Mouse (Mus musculus) embryonic facial prominence, embryonic 14.5 days (tissue): ENCODE data around the gene Senp3. TPM values are rescaled to one million over a fixed set of nuclear protein-coding genes. Genes with fewer than 3 reads are reported as not detected.
A peak's percentile ranks its signal among the peaks of the same experiment; 100 is the strongest.
"Not testable (repeated sequence)": the region's sequence is repeated elsewhere in the genome, so short reads cannot be mapped to it uniquely, and the experiment has no call there.

Experiments used
- ATAC-seq: fragments of 200-750 bp; cut with Nextera tagmentation; 2 replicates; pipeline ENCODE4 v1.8.0; 2017; ENCODE audit warnings: low read depth, moderate number of reproducible peaks, moderate TSS enrichment
- DNase-seq: peaks from one replicate; pipeline ENCODE4 v3.0.0-alpha.2; 2015; ENCODE audit warnings: low spot score
- H3K27ac ChIP-seq: fragments of 300-500 bp; sonication (generic); replicated peaks from 2 replicates; pipeline ENCODE4 v1.5.1; 2014; ENCODE audit warnings: low read depth, mild to moderate bottlenecking, low read length, moderate library complexity
- H3K27me3 ChIP-seq: fragments of 300-500 bp; sonication (generic); replicated peaks from 2 replicates; pipeline ENCODE4 v1.6.1; 2014; ENCODE audit warnings: low read length; ENCODE audit not compliant: control insufficient read depth, insufficient read depth
- H3K36me3 ChIP-seq: fragments of 300-500 bp; sonication (generic); 2 replicates; pipeline ENCODE4 v1.6.1; 2014; ENCODE audit warnings: low read length, mixed read lengths; ENCODE audit not compliant: control insufficient read depth, insufficient read depth
- H3K4me1 ChIP-seq: fragments of 300-500 bp; sonication (generic); 2 replicates; pipeline ENCODE4 v1.6.1; 2014; ENCODE audit warnings: antibody characterized with exemption, low read length; ENCODE audit not compliant: control insufficient read depth, insufficient read depth
- H3K4me2 ChIP-seq: fragments of 300-500 bp; sonication (generic); 2 replicates; pipeline ENCODE4 v1.6.1; 2014; ENCODE audit warnings: low read depth, mild to moderate bottlenecking, low read length, moderate library complexity, mixed read lengths
- H3K4me3 ChIP-seq: fragments of 300-500 bp; sonication (generic); 2 replicates; pipeline ENCODE4 v1.5.1; 2014; ENCODE audit warnings: low read depth, mild to moderate bottlenecking, low read length
- H3K9ac ChIP-seq: fragments of 300-500 bp; sonication (generic); 2 replicates; pipeline ENCODE4 v1.6.1; 2014; ENCODE audit warnings: low read depth, mild to moderate bottlenecking, low read length, moderate library complexity, mixed read lengths
- H3K9me3 ChIP-seq: fragments of 300-500 bp; sonication (generic); 2 replicates; pipeline ENCODE4 v1.6.1; 2016; ENCODE audit warnings: low read length; ENCODE audit not compliant: control insufficient read depth
- WGBS: fragments of 180-500 bp; shearing (Covaris S2); extraction: QIAGEN DNeasy Blood & Tissue Kit; methylation state at CpG from one replicate; pipeline ENCODE4 v1.1.7; 2014; 5-methylcytosine and 5-hydroxymethylcytosine counted together
- polyA plus RNA-seq: library from polyadenylated mRNA; unstranded; fragments of >200 nt; fragmentation: Nextera tagmentation; extraction: Ambion mirVana; gene quantifications from 2 replicates; pipeline ENCODE4 v1.2.1, GENCODE M21; 2014

Senp3 gene
- polyA plus RNA-seq = 73.6 and 88.4 TPM in 2 replicates

DNA sequence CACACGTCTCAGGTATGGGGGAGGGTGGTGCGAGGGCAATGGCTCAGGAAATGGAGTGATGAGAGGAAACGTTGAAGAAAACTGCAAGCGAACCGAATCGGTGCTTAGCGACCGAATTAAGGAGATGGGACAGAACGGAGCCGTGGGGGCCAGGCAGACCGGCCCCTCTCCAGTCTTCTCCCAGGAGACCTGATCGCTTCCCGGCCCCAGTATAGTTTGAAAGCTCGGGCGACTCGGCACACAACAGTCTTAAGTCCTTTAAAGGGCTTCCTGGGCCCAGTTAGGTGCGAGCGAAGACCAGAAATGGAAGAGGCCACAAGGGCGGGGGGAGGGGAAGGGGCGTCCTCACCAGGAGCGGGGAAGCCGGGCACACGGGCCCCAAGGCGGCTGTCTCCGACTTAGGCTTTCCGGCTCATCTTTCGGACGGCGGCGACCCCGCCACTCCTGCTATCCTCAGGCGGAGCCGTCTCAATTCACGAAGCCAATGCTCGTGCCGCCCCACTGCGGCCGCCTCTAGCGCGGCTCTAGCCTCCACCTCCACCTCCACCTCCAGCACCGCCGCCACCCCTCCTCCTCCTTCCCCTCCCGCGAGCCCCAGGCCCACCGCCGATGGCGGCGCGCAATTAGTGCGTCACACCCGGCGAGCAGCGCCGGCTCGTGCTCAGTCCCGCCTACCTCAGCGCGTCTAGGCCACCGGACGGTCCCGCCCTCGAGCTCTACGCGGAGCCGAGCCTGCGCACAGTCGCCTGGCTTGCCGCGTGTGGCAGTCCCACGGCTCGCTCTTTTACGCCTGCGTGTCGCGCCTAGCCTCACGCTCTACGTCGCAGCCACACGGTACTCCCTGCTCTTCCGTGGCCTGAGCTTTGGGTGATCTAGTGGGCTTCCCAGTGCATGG, at the start of gene Senp3:
Gene Senp3 (minus strand): TSS at position 771 of the 895 bp plus-strand sequence.
- Histone ChIP-seq H3K27me3 (no peaks in the 10 kb centered on the region), H3K36me3 (peaks cover 35% of the 10 kb centered on the region), H3K9ac (peak within 1 kb of the TSS; percentile 91), H3K4me3 (peak within 1 kb of the TSS; percentile 75), H3K27ac (peak within 1 kb of the TSS; percentile 97), H3K4me2 (peak within 1 kb of the TSS; percentile 75), H3K9me3 (no peaks in the 10 kb centered on the region), H3K4me1 (peaks cover 31% of the 10 kb centered on the region)
- under 1% methylated on average over 41 of the region's 80 CpGs for WGBS
- peak; percentile 97 for ATAC-seq
- peak; percentile 98 for DNase-seq

GRCm38 (mm10) chr11:69731408-69731807, 49.5 kb upstream of the Senp3 start:
- not testable (repeated sequence) for H3K4me1 ChIP-seq, H3K4me3 ChIP-seq, H3K4me2 ChIP-seq, H3K9ac ChIP-seq, ATAC-seq, DNase-seq, H3K27me3 ChIP-seq, H3K27ac ChIP-seq, H3K9me3 ChIP-seq
- H3K36me3 ChIP-seq = peaks cover 31% of the 10 kb centered on the region
- WGBS = 88% methylated on average over 2 of the region's 3 CpGs

GRCm38 (mm10) chr11:69729063-69729462, 47.2 kb upstream of the Senp3 start:
- Histone ChIP-seq H3K4me2 (no peak overlapping the region), H3K9me3 (no peaks in the 10 kb centered on the region), H3K27me3 (no peaks in the 10 kb centered on the region), H3K4me1 (no peaks in the 10 kb centered on the region), H3K36me3 (peaks cover 8% of the 10 kb centered on the region), H3K27ac (no peak overlapping the region), H3K9ac (no peak overlapping the region), H3K4me3 (no peak overlapping the region)
- peak; percentile 46 for DNase-seq
- no peak for ATAC-seq
- WGBS = 13% methylated on average over 3 of the region's 3 CpGs

- Histone ChIP-seq H3K4me3 (no peak overlapping the region), H3K36me3 (no peaks in the 10 kb centered on the region), H3K9me3 (no peaks in the 10 kb centered on the region), H3K27me3 (no peaks in the 10 kb centered on the region), H3K4me1 (no peaks in the 10 kb centered on the region), H3K4me2 (no peak overlapping the region), H3K9ac (no peak overlapping the region), H3K27ac (no peak overlapping the region)
- DNase-seq (no peak), ATAC-seq (no peak)
- 23% methylated on average over 5 of the region's 5 CpGs for WGBS
Observed at GRCm38 (mm10) chr11:69725951-69726350, 44.1 kb upstream of the Senp3 start.

GRCm38 (mm10) chr11:69723074-69723473, 41.2 kb upstream of the Senp3 start:
- 51% methylated on average over 2 of the region's 2 CpGs for WGBS
- no peak overlapping the region for H3K9ac ChIP-seq
- no peak overlapping the region for H3K27ac ChIP-seq
- no peaks in the 10 kb centered on the region for H3K27me3 ChIP-seq
- no peak overlapping the region for H3K4me3 ChIP-seq
- ATAC-seq = no peak
- no peak overlapping the region for H3K4me2 ChIP-seq
- peaks cover 4% of the 10 kb centered on the region; the same call in 1 of the 2 replicates for H3K4me1 ChIP-seq
- DNase-seq = no peak
- no peaks in the 10 kb centered on the region for H3K36me3 ChIP-seq
- H3K9me3 ChIP-seq = no peaks in the 10 kb centered on the region

GRCm38 (mm10) chr11:69720852-69721251, 39.0 kb upstream of the Senp3 start:
- Histone ChIP-seq H3K4me2 (no peak overlapping the region), H3K9ac (no peak overlapping the region), H3K9me3 (no peaks in the 10 kb centered on the region), H3K4me3 (no peak overlapping the region), H3K36me3 (no peaks in the 10 kb centered on the region), H3K4me1 (peaks cover 7% of the 10 kb centered on the region; the same call in 1 of the 2 replicates), H3K27ac (no peak overlapping the region), H3K27me3 (no peaks in the 10 kb centered on the region)
- no peak for ATAC-seq
- no peak for DNase-seq
- WGBS = 68% methylated on average over 6 of the region's 6 CpGs

- Histone ChIP-seq H3K27ac (no peak overlapping the region), H3K4me1 (peaks cover 8% of the 10 kb centered on the region; the same call in 1 of the 2 replicates), H3K9ac (no peak overlapping the region), H3K9me3 (peaks cover 3% of the 10 kb centered on the region; the same call in 1 of the 2 replicates), H3K4me3 (no peak overlapping the region), H3K4me2 (no peak overlapping the region), H3K36me3 (no peaks in the 10 kb centered on the region), H3K27me3 (no peaks in the 10 kb centered on the region)
- ATAC-seq = no peak
- DNase-seq = no peak
- 75% methylated on average over 6 of the region's 6 CpGs for WGBS
Observed at GRCm38 (mm10) chr11:69719423-69719822, 37.5 kb upstream of the Senp3 start.

DNA sequence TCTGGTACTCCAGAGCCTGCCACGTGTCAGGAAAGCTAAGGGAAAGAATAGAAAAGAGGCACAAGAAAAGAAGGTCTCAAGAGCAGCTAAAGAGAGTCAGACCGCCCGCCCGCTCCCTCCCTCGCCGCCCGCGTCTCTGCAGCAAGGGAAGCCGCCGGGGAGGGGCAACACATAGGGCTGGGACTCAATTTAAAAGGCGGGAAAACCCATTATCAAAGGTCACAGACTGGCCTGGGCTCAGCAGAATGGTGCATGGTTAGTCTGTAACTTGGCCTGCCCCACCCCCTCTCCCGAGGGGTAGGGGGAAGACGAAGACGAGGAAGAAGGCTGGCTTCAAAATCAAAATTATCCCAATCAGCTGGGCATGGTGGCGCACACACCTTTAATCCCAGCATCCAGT, 36.8 kb upstream of the Senp3 start:
- Histone ChIP-seq H3K4me3 (no peak overlapping the region), H3K27me3 (no peaks in the 10 kb centered on the region), H3K4me2 (peak overlapping the region; percentile 20; the same call in 1 of the 2 replicates), H3K27ac (no peak overlapping the region), H3K36me3 (no peaks in the 10 kb centered on the region), H3K4me1 (peaks cover 8% of the 10 kb centered on the region; the same call in 1 of the 2 replicates), H3K9ac (peak overlapping the region; percentile 25; the same call in 1 of the 2 replicates), H3K9me3 (peaks cover 3% of the 10 kb centered on the region; the same call in 1 of the 2 replicates)
- ATAC-seq (no peak), DNase-seq (no peak)
- WGBS = 30% methylated on average over 14 of the region's 15 CpGs
